Mouse (Mus musculus) c-Kit-positive CD71-negative TER-119-negative erythroid progenitor cells, embryonic 14.5 days (primary cell): ENCODE results near the gene Arhgap27.
A peak's percentile ranks its signal among the peaks of the same experiment; 100 is the strongest.
"Not testable (repeated sequence)": the region's sequence is repeated elsewhere in the genome, so short reads cannot be mapped to it uniquely, and the experiment has no call there.

Source experiments
- DNase-seq: peaks from one replicate; pipeline ENCODE4 v3.0.0-alpha.2; 2013; ENCODE audit warnings: low read depth

The Arhgap27 gene

DNA sequence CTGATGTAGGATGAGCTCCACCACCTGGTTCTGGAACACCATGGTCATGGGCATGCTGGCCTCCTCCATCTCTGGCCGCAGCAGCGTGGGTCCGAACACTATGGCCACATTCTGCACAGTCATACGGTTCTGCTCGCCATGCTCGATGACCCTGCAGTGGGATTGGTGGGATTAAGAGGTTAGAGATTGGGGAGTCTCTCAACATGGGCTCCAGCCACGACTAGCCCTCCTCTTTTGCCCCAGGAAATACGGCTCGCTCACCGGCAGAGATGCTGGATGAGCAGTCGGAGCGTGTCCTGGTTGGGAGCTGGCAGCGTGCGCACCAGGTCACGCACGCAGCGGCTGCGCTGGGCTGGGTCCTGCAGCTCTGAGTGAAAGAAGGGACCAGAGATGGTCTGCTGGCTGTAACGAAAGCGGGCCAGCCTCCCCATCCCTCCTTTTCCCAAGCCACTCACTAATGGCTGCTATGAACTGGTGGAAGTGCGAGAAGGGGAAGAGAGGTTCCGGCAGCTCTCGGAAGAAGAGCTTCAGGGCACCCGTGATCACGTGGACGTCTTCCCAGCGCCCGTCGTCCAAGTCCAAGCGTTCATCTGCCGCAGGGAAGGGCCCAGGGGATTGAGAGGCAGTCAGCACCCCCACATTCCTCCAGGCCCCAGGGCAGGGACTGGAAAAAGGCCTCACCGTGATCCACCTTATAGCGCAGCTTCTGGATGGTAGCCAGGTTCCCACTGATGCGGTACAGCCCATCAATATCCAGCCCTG, 30.4 kb downstream of the Arhgap27 start:
- DNase-seq = no peak

DNA sequence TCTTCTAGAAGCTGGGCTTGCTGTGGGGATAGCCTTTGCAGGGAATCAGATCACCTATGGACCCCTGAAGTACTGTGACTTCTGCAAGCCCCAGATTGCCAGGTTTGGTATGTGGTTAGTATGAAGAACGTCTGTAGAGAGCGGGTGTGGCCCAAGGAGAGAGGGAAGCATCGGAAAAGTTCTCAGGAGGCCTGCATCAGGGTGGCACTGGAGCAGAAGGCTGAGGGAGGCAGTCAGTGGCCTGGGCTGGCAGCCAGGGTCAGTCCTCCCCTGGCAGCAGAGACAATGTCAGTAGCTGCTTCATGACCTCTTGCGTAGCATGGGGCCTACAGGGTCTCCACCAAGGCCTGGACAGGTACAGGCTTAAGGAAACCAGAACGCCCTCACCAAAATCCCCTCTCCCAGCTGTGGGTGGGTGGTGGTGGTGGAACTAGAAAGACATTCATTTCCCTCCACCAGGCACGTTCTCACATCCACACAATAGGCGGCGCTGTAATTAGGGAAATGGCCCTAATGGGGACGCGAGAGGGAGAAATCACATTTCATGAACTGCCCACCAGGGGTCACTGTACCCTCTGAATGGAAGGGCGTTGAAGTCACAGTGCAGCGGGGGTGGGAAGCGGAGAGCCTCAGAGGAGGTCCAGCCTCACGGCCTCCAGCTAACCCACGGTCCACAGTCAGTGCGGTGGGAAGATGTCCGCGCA, 31.2 kb downstream of the Arhgap27 start:
- DNase-seq = peak; percentile 87

DNA sequence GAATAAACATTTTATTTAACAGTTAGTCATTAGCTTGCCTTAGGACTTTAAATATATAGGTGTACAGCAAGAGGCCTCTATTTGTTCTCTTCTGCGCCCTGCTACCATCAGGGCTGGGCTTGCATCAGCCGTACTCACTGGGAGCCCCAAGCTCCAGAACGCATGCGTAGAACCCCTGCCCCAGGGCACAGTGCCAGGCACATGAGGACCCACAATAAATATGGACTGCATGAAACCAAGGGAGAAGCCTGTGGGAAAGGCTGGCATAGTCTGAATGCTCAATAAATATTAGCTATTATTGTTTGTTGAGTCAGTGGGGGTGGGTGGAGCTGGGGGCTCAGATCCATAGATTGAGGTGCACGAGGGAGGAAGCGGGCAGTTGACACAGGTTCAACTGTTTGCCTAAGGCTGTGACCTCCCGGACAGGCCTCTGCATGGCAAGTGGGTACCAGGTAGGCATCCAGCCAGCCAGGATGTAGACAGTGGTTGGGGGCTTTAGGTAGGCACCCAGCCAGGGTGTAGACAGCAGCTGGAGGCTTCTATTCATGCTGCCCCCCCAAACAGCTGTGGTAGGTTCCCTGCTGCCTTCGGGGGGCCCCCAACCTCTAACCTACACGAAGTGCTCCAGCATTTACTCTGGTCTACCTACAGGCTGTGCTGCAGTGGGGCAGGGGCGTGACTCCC, 31.8 kb downstream of the Arhgap27 start:
- DNase-seq = no peak

DNA sequence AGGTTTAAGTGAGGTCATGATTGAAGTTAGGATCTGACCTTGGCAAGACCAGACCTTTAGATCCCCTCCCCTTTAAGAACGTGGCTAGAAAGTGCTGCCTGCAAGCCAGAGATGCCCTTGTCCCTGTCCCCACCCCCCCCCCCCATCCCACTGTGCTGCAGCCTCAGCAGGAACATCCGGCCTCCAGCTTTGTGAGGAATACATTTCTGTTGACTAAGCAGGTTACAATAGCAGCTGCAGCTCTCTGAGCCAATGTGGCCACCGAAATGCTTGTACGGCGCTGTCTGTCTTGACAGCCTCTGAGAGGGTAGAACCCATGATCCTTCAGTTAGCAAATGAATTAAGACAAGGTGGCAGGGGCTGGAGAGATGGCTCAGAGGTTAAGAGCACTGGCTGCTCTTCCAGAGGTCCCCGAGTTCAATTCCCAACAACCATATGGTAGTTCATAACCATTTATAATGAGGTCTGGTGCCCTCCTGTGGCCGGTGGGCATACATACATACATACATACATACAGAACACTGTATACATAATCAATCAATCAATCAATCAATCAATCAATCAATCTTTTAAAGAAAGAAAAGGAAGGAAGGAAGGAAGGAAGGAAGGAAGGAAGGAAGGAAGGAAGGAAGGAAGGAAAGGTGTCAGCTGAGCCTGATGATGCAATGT, 32.7 kb downstream of the Arhgap27 start:
- no peak for DNase-seq

DNA sequence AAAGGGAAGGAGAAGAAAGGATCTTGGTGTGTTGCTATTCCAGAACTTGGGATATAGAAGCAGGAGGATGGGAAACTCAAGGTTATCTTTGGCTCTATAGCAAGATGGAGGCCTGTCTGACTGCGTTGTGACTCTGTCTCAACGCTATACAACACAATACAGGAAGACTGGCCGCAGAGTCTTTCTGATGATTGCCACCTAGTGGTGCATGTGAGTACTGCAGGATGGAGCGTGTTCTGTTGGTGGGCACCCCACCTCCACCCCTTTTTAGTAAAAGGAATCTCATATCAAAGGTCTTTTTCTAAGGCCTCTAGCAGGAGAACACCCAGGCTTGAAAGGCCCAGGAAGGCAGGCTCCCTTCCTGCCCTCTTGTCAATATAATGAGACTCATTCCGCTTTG, 36.5 kb downstream of the Arhgap27 start:
- peak; percentile 72 for DNase-seq

DNA sequence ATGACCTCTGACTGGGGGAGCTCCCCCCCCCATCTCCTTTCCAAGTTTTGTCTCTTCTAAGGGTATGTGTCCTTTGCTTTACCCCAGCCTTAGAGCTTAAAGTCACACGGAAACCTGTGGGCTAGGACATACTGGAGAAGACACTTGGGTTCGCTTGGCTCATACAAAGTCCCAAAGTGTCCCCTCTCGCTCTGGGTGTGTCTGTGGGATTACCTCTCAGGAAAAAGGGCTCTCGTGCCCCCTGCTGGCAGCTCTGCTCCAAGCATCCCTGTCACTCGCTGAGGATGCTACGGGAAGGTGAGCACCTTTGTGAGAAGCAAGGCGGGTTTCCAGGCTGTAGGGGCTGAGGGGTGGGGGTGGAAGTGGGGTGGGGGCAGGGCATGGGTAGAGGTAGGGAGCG, 38.3 kb downstream of the Arhgap27 start:
- peak; percentile 66 for DNase-seq

DNA sequence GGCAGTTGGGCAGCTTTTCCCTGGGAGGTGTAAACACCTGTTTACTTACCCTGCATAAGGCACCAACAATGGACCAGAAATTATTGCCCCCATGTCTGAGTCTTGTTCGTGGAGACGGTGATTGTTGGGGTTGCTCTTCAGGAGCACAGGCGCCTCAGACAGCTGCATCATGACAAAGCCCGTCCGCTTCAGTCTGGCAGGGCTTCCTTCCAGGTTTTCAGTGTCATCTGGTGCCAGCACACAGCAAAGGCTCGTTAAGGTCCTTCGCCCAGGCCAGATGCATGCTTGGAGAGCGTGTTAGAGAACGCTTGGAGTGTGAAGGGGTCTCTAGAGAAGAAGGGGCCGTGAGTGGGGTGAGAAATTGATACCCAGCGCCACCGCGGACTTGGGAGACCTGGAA, 38.8 kb downstream of the Arhgap27 start:
- no peak for DNase-seq

DNA sequence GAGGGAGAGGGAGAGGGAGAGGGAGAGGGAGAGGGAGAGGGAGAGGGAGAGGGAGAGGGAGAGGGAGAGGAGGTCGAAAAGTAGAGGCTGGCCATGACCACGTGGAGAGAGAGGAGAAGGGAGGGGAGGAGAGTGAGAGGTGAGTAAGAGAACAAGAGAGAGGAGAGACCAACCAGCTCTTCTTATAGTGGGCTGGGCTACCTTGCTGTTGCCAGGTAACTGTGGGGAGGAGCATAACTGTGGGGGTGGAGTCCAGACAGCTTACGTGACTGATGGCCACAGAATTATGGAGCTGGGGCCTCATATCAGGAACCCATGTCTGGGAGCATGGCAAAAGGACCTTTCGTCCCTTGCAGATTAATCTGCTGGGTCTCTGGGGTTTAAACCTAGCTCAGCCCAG, 40.7 kb downstream of the Arhgap27 start:
- DNase-seq = not testable (repeated sequence)

DNA sequence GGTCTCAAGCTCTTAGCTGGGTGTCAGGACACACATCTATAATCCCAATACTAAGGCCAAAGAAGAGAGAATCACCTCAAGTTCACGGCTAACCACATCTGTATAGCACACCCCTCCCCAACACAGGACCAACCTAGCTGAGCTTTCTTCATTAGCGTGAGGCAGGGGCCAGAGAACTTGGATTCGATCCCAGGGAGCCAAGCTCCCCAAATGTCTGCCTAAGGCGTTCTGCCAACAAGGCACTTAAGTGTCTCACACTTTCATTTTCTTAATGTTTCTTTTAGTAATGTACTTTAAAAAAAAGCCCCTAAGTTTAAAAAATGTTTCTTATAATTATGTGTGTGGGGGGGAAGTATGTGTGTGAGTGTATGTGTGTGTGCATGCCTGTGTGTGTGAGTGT, 42.8 kb downstream of the Arhgap27 start:
- no peak for DNase-seq

DNA sequence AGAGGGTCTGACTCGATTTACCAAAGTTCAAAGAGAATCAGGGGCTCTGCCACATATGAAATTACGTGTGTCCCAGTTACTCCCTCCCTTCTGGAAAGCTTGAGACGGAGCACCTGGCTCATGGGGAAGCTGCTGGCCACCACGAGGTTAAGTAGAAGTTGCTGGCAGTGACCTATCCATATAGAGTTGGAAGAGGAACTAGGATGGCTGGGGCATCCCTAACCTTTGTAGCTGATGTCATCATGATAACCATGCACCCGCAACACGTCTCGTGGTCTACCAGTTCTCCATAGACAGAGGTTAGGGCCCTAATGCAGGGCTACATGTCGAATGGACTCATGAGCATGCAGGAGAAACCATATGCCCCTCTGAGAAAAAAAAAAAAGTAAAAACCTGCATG, 43.3 kb downstream of the Arhgap27 start:
- no peak for DNase-seq

DNA sequence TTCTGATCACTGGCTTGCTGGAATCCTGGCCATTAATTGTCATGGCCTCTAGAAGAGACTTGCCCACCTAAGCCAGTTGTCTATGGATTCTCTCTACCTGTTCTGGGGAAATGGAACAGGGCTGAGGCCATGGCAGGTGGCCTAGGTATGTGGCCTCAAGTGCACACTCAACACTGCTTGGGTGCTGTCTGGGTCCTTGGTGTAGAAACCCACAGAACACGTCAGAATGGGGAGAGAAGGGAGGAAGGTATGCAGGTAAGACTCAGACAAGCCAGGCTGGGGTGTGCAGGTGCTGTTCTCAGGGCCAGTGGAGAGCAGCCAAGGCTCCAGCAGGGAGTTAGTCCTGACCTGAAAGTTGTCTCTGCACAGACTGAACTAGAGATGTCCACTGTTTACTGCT, 45.5 kb downstream of the Arhgap27 start:
- no peak for DNase-seq

DNA sequence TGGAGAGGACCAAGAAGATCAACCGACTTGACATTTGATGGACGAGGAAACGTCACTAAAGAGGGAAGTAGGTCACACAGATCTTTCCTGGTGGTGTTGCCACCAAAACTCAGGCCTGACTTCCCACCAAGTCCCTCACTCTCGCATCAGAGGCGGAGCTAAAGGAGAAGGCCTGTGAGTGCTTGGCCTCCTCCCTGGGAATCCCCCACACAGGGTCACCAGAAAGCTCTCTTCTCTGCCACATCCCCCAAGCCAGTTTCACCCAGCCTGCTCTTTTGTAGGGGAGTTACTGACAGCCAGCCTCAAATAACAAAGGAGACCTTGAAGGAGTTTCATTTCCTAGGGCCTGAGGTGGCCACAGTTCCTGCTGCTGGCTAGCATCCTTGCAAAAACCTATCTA, 48.1 kb downstream of the Arhgap27 start:
- DNase-seq = no peak

DNA sequence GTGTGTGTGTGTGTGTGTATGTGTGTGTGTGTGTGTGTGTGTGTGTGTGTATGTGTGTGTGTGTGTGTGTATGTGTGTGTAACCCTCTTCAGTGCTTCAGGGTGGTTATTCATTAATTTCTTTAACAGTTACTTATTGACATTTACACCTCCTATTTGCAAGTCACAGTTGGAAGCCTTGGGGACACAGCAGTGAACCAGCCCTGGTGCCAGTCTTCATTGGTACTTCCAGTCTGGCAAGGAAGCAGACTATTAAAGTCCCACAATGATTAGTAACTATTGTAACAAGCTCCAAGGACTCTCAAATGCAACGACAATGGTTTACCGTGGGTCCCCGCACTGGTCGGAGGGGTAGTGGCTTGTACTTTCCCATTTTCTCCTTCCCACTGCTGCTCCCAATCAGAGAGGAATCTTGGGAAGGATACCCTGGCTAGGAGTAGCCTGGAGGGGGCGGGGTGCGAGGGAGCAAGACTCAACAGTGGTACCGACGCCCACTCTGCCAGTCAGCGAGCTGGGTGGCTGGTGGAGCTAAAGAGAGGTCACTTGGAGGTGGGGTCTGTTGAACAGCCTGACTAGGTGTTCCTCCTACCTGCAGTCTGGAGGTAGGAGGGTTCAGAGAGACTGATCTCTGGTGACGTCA, 48.6 kb downstream of the Arhgap27 start:
- no peak for DNase-seq

DNA sequence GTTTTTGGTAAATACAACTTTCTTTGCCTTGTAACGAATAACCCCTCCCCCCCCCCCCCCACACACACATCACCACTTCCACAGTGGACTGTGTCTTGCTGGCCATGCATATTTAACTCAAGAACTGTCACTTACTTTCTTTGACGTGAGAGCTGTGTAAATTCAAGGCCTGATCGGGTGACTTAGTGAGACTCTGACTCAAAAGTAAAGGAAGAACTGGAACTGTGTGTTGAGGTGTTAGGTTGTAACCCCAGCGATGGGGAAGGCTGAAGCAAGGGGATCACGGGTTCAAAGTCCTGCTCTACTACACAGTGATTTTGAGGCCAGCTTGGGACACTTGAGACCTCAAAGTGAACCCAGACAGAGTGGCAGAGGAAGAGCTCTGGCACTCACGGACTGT, 50.0 kb downstream of the Arhgap27 start:
- DNase-seq = no peak

DNA sequence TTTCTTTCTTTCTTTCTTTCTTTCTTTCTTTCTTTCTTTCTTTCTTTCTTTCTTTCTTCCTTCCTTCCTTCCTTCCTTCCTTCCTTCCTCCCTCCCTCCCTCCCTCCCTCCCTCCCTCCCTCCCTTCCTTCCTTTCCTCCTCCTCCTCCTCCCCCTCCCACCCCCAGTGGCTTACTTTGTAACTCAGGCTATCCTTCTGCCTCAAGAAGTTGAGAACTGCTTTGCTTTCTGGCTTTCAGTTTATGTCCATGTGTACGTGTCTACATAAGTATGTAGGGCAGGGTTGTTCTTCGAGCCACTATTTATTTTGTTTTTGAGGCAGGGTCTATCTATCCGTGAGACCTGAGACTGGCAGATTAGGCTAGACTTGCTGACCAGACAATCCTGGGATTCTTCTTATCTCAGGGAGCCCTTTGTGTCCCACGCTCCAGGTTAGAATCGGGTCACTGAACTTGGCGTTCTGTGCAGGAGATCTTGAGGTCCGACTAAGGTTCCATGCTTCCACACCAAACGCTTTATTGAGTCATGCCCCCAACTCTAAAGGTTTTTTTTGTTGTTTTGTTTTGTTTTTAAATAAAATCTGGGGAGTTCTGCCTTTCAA, 50.7 kb downstream of the Arhgap27 start:
- no peak for DNase-seq

DNA sequence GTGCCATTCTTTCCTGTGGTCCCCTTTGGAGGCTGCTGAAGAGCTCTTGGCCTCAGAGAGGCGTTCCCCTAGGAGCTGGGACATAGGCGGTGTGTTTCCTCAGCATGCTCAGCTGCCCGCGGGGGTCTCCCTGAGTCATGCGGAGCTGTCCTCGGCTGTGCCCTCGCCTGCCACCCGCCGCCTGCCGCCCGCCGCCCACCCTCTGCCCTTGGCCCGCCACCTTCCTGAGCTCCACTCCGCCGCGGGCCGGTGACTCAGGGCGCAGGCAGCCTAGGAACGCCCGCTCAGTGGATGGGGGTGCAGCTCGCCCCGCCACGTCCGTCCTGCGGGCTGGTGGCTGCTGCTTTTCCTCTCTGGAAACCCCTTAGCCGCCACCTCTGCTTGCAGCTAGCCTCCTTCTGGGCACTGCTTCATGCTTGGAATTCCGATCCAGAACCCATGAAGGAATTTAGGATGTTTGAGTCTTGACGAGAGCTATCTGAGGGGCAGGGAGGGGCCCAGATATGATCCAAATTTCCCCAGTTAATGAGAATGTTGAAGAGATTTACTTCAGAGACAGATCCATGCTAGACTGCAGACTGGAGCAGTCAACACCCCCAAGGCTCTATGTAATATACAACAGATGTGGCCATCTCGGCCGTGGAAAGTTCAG, 51.4 kb downstream of the Arhgap27 start:
- no peak for DNase-seq

DNA sequence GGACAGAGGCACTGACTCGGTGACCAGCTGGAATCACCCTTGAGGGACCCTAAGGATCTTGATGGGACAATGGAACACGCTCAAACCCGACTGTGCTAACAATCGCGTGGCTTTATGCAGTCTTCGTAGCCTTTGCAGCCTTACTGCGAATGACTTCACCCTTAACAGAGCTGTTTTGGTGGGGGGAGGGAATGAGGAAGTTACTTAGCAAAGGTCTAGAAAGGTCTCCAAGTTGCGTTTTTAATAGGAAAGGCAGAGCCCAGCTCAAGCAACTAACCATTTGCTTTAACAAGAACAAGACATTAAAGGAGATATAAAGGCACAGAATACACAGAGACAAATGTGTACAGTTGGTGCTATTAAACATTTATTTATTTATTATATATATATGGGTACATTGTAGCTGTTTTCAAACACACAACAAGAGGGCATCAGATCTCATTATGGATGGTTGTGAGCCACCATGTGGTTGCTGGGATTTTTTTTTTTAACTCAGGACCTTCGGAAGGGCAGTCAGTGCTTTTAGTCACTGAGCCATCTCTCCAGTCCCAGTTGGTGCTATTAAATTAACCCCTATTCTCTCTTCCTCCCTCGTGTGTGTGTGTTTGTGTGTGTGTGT, 53.4 kb downstream of the Arhgap27 start:
- DNase-seq = peak; percentile 46

DNA sequence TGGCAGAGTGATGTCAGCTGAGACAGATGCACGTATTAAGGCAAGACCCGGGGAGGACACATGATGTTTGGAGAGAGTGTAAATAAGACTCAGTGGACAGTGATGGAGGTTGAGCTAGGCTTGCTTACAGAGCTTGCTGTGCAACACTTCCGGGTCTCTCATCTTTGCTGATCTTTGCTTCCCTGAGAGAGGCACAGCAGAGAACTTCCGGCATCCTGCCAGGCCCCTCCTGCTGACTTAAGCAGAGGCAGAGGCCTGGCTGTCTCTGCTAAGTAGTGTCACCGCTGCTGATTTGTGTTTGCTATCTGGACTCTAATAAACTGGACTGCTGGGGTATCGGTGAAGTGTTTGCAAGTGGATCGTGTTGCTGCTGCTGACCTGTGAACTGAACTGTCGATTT, 55.6 kb downstream of the Arhgap27 start:
- DNase-seq = no peak

DNA sequence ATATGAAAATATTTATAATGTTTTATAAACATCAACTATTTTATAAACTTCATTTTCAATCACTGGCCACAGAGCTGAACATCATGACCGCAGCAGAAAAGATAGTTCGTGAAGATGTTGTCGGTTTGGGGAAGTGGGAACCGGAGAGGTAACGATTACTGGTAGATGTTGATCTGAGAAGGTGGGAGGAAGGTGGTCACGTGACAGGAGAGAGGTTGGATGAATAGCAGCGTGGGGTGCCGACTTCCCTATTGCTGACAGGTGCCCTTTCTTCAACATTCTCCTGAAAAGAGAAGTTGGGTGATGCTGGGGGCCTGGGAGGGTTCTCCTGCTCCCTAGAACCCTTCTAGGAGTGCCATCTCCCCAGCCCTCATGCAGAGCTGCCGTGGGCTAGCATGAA, 59.0 kb downstream of the Arhgap27 start:
- no peak for DNase-seq

DNA sequence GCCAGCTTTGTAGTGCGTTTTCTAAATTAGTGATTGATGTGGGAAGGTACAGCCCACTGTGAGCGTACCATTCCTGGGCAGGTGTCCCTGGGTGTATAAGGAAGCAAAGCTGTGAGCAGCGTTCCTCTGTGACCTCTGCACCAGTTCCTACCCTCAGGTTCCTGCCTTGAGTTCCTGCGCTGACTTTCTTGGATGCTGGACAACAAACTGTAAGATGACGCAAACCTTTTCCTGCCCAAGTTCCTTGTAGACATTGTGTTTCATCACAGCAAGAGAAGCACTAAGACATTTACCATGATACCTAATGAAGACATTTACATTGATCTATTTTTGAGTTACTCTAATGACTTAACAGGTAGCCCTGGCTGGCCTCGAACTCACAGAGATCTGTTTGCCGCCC, 68.7 kb downstream of the Arhgap27 start:
- no peak for DNase-seq

DNA sequence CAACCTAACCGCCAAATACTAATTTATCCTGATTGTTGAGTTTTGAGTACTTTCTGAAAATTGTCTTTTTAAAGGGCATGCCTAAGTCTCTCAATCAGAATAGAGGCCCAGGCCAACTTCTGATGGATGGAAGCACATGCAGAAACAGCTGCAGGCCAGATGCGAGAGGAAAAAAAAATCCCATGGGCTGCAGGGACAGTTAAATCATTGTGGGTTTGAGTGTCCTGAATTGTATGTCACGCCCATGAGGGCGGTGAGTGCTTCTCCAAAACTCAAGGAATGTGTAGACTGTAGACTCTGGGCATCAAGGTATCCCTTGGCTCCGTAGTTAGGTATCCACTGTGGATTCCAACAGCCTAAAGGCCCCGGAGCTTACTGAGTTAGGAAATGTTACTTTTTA, 69.4 kb downstream of the Arhgap27 start:
- no peak for DNase-seq
